Mouse (Mus musculus) layer of hippocampus, adult 9-11 months (tissue): Measurements from ENCODE around the gene Tmem88.

Source experiments
- DNase-seq: peaks from one replicate; pipeline ENCODE4 v3.0.0; 2022

The Tmem88 gene

GRCm38 (mm10) chr11:69356544-69356943, 41.5 kb downstream of the Tmem88 start:
- DNase-seq: no peak
